Mouse (Mus musculus) intestine, embryonic 16.5 days (tissue): Measurements from ENCODE around the gene Pih1d2. TPM values are rescaled to one million over a fixed set of nuclear protein-coding genes. Genes with fewer than 3 reads are reported as not detected.

Experiments
- polyA plus RNA-seq: library from polyadenylated mRNA; unstranded; fragments of >200 nt; fragmentation: Nextera tagmentation; extraction: Ambion mirVana; gene quantifications from 2 replicates; pipeline ENCODE4 v1.2.1, GENCODE M21; 2015

Pih1d2 gene
- polyA plus RNA-seq, 1 experiment from 2014 or later: 2.2 TPM

Other genes starting within 250 kb of the Pih1d2 start
- 1.2 and 1.3 TPM in 2 replicates for gene Plet1, start 122.8 kb upstream of the Pih1d2 start, polyA plus RNA-seq
- gene Pts, start 88.6 kb upstream of the Pih1d2 start, polyA plus RNA-seq: 106 and 107 TPM in 2 replicates
- 23.3 and 35.5 TPM in 2 replicates for gene Il18, start 62.5 kb upstream of the Pih1d2 start, polyA plus RNA-seq
- 7.6 and 10.4 TPM in 2 replicates for gene Bco2, start 62.1 kb upstream of the Pih1d2 start, polyA plus RNA-seq
- 0.23 TPM in 1 of 2 replicates, not detected in the other for gene Tex12, start 56.0 kb upstream of the Pih1d2 start, polyA plus RNA-seq
- 686 and 728 TPM in 2 replicates for gene Sdhd, start 13.5 kb upstream of the Pih1d2 start, polyA plus RNA-seq
- gene Timm8b, start 13.4 kb upstream of the Pih1d2 start, polyA plus RNA-seq: 296 and 314 TPM in 2 replicates
- 13.8 and 17.1 TPM in 2 replicates for gene Nkapd1, start 143 bp downstream of the Pih1d2 start, polyA plus RNA-seq
- 61.0 and 63.7 TPM in 2 replicates for gene Dlat, start 42.5 kb downstream of the Pih1d2 start, polyA plus RNA-seq
- gene Dixdc1, start 122.2 kb downstream of the Pih1d2 start, polyA plus RNA-seq: 4.8 TPM in 2 replicates
- gene 2310030G06Rik, start 129.2 kb downstream of the Pih1d2 start, polyA plus RNA-seq: 21.3 and 23.5 TPM in 2 replicates
- 62.8 and 63.6 TPM in 2 replicates for gene Cryab, start 134.0 kb downstream of the Pih1d2 start, polyA plus RNA-seq
- 5.0 TPM in 2 replicates for gene Hspb2, start 135.0 kb downstream of the Pih1d2 start, polyA plus RNA-seq
- gene Fdxacb1, start 150.9 kb downstream of the Pih1d2 start, polyA plus RNA-seq: 12.6 and 13.0 TPM in 2 replicates
- 39.1 and 42.9 TPM in 2 replicates for gene Alg9, start 157.7 kb downstream of the Pih1d2 start, polyA plus RNA-seq
- gene 1110032A03Rik, start 158.2 kb downstream of the Pih1d2 start, polyA plus RNA-seq: 28.9 and 33.0 TPM in 2 replicates
- gene Ppp2r1b, start 228.0 kb downstream of the Pih1d2 start, polyA plus RNA-seq: 58.5 and 63.9 TPM in 2 replicates